Mouse (Mus musculus): ENCODE data around the gene Rnf123.

The Rnf123 gene

DNA sequence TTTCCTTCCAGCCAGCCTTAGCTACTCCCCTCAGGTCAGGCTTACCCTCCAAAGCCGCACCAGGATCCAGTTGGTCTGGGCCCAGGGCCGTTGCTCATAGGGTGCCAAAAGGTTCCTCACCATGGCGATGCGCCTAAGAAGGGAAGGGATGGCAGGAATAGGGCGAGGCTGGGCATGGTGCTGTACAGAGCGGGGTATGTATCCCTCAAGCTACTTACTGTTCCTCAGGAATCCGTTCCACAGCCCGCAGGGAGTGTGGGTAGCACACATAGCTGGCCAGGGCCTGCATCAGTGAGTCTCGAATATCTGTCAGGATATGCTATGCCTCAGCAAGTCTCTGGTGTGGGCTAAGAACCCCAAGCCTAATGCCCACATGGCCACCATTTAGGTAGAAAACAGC lies 24.9 kb downstream of the Rnf123 start:
- DNase-seq = no peak

DNA sequence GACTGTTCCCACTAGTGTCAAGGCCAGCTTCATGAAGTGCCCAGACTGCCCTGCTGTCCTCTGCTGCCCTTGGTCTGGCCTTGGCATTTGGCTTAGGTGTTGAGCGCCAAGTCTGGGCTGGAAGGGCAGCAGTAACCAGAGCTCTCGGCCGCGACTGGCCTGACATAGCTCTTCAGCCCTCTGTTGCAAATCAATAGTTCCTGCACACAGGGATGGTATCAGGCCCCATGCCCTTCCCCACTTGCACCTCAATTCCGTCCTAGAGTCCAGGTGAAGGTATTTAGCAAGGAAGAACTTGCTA lies 25.9 kb downstream of the Rnf123 start:
- DNase-seq = no peak

DNA sequence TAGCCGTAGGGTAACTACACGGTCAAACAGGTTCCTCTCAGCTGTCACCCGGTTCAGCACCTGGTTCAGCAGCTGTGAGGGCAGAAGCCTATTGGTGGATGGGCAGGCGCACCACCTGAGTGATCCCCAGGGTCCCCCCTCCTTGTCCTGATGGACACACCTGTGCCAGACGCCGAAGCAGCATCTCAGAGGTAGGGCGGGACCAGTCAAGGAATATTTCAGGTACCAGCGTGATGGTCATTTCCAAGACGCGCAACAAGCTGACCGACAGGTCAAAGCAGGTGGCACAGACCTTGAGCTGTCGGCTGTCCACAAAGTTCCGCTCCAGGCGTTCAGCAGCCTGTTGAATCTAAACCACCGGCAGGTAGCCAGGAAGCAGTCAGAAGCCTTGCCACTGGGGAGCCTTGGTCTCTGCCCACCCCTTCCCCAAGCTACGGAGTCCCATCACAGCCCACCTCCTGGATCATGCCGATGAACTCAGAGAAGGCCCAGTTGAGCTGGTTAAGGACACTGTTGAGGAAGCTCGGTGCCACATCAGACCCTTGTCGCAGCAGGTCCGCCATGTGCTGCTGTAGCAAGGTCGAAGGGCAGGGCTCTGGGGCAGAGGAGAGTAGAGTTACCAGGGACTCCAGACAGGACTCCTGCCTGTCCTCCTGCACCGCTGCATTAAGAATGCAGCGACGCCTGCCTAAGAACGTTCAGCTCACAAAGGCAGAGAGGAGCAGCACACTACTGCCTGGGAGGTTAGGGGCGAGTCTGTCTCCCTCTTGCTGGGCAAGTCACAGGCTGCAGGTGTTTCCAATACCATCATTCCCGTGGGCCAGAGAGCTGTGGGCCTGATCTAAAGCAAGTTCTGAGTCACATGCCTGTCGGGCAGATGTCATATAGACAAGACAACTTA lies 26.5 kb downstream of the Rnf123 start:
- no peak for DNase-seq

DNA sequence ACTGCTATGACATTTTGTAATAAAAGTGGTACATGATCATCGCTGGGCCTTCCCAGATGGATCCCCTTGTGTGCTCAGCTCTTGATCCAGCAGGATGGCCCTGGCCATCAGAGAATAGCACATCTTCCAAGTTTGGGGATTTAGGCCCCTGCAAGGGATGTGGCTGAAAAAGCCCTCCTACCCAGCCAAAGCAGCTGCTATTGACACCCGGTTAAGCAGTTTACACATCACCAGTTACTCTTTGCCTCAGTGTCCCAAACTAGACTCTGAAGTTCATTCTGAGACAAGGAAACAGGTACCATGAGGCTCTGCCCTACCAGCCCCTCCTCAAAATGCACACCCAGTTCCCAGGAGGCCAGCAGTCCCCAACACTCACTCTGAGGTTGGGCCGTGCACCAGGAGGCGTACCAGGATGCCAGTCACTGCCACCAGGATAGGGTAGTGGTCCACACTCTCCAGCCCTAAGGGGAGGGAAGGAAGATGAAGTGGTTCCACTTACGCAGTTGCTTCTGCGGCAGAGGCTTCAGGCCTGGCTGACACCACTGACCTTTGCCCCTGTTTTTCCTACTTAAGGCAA lies 27.4 kb downstream of the Rnf123 start:
- DNase-seq = no peak

DNA sequence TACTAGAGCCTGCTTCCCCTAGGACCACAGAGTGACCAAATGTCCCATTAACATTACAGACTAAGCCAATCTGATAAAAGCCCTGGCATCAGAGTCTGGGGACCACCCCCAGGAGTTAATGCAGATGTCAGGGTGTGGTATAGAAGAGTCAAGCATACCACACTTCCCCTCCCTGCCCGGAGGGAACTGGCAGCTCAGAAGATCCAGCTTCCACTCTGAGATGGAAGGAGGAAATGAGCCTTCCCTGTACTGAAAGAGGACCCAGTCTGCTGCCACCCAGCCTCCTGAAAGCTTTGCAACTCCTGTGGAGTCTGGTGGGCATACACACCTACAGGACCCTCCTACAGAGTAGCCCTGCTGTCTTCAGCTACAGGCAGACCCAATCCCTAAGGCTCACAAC lies 28.1 kb downstream of the Rnf123 start:
- no peak for DNase-seq

DNA sequence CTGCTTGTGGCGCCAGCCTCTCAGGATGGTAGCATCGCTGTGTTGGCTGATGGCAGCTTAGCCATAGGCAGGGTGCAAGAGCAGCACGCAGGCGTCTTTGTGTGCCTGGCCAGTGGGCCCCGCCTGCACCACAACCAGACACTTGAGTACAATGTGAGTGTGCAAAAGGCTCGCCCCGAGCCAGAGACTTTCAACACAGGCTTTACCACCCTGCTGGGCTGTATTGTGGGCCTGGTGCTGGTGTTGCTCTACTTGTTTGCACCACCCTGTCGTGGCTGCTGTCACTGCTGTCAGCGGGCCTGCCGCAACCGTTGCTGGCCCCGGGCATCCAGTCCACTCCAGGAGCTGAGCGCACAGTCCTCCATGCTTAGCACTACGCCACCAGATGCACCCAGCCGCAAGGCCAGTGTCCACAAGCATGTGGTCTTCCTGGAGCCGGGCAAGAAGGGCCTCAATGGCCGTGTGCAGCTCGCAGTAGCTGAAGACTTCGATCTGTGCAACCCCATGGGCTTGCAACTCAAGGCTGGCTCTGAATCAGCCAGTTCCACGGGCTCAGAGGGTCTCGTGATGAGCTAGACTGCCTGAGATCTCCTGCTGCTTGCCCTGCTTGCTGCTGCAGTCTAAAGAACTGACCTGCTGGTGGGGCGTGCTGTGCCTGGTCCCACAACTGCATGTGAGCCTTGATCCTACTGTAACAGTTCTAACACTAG lies 28.7 kb downstream of the Rnf123 start:
- no peak for DNase-seq

DNA sequence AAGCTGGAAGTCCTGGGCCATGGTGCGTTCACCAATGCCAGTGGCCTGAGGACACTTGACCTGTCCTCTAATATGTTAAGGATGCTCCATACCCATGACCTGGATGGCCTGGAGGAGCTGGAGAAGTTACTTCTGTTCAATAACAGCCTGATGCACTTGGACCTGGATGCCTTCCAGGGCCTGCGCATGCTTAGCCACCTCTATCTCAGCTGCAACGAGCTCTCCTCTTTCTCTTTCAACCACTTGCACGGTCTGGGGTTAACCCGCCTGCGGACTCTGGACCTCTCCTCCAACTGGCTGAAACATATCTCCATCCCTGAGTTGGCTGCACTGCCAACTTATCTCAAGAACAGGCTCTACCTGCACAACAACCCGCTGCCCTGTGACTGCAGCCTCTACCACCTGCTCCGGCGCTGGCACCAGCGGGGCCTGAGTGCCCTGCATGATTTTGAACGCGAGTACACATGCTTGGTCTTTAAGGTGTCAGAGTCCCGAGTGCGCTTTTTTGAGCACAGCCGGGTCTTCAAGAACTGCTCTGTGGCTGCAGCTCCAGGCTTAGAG lies 29.4 kb downstream of the Rnf123 start:
- DNase-seq = no peak

DNA sequence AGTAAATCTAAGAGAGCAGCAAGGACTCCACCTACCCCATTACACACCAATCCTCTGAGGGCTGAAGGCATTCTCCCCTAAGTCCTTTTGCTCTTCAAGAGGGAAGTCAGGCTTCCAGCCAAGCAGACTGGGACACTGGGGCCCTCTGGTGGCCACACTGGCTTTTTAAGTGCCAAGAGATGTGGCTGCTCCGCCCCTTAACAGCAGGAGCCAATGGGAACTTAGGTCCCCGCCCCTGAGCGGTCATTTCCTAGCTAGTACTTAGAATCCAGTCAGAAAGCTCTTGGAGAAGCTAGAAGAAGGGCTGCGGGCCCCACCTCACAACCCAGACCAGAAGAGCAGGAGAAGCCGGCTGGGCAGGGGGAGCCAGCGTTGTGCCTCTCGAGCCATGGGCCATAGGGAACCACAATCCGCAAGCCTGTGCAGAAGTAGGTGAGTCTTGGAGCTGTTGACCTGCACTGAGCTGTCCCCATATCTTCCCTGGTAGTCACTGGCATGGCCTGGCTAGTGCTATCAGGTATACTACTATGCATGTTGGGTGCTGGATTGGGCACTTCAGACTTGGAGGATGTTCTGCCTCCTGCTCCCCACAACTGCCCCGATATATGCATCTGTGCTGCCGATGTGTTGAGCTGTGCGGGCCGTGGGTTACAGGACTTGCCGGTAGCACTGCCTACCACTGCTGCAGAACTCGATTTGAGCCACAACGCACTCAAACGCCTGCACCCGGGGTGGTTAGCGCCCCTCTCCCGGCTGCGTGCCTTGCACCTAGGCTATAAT lies 30.1 kb downstream of the Rnf123 start, which contains the start of gene Amigo3:
Gene Amigo3, plus strand, starts transcription at position 275 of the 780 bp plus-strand sequence.
- peak; percentile 99 for DNase-seq

DNA sequence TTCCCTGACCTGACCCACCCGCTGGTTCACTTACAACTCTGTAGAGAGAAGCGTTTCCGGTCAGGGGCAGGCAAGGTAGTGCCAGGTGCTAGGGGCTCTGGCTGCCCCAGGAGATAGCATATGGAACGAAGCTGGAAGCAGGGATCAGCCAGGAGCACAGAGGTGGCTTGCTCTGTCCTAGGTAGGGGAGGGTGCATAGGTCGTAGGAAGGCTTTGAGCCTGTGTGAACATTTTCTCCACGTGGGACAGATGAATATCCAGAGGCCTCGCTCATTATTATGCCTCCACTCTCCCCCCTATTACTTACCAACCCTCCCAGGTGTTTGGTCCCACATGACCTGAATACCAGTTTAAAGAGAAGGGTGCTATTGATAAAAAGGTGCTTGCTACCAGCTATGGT lies 30.7 kb downstream of the Rnf123 start:
- DNase-seq = no peak

DNA sequence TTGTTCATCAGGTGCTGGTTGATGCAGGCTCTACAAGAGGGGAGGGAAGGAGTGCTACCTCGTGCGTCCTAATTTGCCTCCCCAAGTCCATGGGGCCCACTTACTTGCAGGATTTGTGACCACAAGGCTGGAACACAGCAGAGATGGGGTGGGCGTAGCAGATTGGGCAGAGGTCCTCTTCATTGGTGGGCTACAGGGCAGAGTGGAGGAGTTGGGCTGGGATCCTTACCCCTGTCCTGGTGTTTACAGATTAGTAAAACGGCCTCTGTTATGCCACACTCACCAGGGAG lies 31.3 kb downstream of the Rnf123 start:
- DNase-seq = no peak

DNA sequence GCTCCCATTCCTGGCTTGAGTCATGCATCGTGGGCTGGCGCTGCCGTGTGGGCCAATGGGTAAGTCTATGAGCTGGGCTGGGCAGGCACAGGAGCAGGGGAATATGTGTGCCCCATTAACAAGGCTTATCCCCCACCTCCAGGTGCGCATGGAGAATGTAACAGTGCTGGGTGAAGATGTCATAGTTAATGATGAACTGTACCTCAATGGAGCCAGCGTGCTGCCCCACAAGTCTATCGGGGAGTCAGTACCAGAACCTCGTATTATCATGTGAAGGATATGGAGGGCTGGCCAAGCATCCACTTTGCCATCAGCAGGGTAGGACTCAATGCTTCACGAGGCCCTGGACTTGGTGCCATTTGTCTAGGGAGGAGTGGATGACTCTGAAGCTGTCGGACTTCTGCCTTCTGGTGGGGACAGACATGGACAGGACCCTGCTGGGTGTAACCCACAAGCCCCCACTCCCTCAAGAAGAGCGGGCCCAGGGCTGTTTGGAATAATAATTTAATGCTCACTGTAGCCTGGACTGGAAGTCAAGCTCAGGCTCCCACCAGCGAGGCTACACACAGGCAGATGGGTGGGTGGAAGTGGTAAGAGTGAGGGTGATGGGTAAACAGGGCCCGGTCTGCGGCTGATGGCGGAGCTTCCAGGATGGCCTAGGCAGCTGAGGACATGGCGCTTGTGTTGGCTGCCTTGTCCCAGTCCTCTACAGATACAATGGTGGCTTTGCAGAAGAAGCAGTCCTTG lies 31.8 kb downstream of the Rnf123 start:
- DNase-seq = no peak

DNA sequence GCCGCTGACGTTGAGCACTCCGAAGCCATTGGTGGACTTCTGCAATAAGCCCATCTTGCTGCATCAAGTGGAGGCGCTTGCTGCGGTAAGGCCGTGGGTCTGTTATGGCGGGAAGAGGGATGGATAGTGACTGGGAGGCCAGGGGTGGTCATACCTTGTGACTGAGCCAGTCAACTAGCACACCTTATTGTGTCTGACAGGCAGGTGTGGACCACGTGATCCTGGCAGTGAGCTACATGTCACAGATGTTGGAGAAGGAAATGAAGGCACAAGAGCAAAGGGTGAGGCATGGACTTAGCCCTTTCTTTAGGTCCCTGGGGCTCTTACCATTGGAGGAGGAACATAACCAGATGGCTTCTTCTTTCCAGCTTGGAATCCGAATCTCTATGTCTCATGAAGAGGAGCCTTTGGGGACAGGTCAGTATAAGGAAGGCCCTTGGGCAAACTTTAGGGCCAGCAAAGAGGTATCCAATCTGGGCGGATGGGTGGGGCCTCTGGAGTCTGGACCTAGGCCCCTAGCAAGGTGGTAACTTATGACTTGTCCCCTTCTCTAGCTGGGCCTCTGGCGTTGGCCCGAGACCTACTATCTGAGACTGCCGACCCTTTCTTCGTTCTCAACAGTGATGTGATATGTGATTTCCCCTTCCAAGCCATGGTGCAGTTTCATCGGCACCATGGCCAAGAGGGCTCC lies 33.4 kb downstream of the Rnf123 start:
- DNase-seq = no peak

DNA sequence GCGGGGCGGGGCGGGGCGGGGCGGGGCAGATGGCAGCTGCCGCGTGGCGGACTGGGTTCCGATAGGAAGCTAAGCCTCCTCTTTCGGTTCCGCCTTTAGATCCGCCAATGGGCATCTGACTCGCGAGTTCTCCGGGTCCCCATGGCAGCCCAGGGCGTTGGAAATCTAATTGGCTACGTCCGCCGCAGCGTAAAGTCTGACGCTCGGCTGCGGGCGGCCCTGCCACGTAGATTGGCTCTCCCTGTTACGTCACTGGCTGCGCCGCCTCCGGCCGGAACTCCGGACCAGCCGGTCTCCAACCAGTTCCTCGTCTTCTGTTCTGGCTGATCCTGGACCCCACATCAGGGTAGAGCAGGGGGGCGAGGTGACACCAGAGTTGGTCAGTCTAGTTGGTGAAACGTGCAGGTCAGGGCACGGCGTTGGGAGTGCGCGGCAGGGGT lies 34.1 kb downstream of the Rnf123 start, which contains the start of gene Gmppb:
Gene Gmppb, plus strand, starts transcription at position 227 of the 440 bp plus-strand sequence.
- peak; percentile 95 for DNase-seq

DNA sequence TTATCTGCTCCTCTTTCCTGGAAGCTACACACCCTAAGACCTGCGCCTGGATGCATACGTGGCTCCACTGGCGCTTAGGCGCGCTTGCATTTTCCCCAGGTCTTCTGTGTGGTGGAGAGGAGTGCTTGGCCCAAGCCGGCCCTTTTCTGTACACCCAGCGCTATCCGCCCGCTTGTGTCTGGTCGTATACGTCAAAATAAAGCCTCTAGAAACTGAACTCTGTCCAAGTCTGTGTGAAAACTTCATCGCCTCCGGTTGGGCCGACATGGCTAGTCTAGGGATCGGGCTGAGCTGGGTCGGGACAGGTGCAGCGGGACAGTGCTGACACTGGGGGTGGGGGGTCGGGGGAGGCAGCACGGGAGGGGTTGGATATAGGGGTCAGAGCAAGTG lies 34.6 kb downstream of the Rnf123 start:
- DNase-seq = no peak

DNA sequence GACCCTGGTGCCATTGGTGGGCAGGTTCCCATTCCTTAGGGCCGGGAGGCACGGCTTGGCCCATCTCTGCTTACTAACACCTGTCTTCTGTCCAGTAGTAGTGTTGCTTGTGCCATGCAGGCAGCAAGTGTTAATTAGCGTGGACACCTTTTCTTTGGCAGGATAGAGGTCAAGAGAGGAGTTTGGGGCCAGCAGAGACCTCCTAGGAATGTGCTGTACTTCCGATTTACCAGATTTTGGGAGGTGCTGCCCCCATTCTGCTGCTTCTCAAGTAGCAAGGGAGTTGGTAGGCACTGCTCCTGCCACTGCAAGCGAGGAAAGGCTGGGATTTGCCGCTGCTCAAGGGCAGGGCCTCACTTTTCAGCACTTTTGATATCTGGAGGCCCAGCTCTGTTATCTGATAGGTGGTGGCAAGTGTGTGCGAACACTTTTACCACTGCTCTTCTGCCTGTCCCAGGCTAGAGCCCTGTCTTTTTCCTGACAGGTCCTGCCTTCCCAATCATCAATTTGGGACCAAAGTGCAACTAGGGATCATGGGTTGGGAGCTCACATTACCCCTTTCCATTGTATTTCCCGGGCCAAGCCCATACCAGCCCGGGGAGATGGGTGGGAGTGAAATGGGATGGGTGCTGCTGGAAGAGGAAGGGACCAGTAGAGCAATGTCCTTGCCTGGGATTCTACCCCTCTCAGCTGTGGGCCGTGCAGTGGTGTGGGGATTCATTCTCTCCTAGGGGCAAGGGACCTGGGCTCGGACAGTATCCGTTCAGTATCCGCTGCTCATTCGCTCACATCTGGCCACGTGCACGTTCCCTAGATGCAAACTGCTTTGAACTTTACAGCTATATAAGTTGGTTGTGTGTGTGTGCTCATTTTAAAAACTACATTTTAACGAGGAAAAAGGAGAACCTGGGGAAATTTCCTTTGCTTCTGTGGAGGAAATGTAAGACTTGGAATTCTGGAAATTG lies 35.3 kb downstream of the Rnf123 start:
- no peak for DNase-seq

DNA sequence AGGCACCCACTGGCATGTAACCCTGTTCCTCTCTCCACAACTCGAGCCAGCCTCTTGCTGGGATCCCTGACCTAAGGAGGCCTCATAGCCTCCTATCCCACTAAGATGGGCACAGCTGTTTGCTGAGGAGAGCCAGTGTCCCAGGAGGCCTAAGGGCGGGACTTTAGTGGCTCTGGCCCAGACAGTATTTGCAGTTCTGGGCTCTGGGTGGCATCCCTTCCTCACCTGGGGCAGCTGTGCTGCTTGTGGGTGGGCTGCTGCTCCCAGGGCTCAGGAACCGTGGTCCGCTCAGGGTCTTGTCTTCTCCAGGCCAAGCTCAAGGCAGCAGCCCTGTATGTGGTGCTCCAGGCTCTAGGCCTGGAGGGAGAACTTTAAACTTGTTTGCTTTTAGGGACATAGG lies 36.6 kb downstream of the Rnf123 start:
- DNase-seq = no peak

DNA sequence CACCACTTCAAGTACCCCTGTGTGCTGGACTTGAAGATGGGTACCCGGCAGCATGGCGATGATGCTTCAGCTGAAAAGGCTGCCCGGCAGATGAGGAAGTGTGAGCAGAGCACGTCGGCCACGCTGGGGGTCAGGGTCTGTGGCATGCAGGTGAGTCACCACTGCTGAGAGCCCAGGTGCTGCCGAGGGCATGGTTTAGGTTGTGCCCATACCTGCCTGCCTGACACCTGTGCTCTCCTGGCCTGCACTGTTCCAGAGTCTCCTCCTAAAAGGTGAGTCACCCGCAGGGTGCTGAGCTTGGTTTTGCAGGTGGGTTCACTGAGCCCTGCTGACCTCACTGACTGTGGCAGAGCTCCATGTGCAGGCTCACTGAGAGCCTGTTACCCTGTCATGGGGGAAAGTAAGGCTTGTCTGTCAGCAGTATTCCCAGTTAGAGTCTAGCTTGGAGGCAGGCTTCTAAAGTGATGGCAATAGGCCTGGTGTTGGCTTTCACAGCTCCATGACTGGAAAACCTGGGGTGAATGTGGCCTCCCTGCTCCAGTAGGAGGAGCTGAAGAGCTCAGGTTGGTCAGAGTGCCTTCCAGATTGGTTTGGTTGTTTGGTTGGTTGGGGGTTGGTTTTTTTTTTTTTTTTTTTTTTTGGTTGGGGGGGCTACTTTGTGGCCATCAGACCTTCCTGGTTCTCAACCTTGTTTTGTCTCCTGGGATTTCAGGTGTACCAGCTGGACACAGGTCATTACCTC lies 38.2 kb downstream of the Rnf123 start:
- DNase-seq = no peak

DNA sequence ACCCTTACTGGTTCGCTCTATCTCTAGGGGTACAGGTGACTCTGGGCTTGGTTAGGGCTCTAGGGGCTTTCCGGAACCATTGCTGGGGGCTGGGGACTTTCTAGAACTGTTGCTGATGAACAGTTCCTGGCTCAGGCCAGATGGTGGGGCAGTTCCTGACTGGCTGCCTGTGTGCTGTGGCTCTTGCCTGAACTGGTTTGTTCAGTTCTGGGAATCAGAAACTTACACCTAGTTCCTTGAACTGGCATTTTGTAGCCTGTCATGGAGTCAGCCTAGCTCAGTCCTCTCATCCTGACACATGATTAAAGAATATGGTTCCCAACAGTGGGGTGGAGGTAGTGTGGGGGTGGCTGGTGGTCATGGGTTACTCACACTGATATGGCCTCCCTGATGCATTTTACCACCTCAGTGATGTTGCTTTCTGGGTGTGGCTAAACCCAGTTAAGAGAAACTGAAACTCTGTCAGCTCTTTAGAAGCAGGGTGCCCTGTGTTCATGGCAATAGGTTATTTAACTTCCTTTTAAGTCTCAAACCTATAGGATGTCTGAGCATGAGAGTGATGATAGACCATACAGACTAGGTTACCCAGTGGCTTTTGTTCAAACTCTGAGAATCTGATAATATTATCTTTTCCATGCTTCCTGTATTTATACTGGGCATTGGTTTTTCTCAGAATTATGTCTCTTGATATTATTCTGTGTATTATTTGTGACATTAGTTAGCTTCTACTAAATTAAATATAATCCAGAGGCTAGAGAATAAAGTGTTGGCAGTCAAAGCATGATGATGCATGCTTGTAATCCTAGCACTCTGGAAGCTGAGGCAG lies 47.6 kb downstream of the Rnf123 start:
- DNase-seq = no peak

DNA sequence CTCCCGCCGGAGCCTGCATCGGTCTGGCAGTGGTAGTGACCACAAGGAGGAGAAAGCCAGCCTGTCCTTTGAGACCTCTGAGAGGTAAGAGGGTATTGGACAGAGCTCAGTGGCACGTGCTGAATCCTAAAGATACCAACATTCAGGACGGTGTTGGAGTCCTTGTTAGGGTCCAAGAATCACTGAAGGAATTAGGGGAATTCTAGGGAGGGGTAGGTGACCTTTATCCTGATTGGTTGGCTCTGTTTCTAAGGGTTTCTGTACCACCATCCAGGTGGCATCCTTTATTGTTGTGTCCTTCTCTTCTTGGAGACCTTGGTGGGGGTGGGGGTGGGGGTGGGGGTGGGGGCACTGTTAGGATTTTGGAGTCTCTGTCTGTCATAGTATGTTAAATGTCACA lies 51.0 kb downstream of the Rnf123 start:
- no peak for DNase-seq

All from lung, postnatal 14 days (tissue).